Mouse (Mus musculus) layer of hippocampus, adult 9-10 months (tissue): ENCODE measurements around the gene Bub1.

Source experiments
- DNase-seq: peaks from one replicate; pipeline ENCODE4 v3.0.0; 2022; ENCODE audit warnings: low spot score

Gene Bub1

GRCm38 (mm10) chr2:127774578-127774941 lies 57.1 kb downstream of the Bub1 start:
- no peak for DNase-seq

- no peak for DNase-seq
These were observed 57.6 kb downstream of the Bub1 start for GRCm38 (mm10) chr2:127773938-127774577.

GRCm38 (mm10) chr2:127761587-127761986 lies 70.1 kb downstream of the Bub1 start:
- DNase-seq = no peak

GRCm38 (mm10) chr2:127760429-127761000 lies 71.2 kb downstream of the Bub1 start:
- no peak for DNase-seq

GRCm38 (mm10) chr2:127760014-127760413 lies 71.7 kb downstream of the Bub1 start:
- DNase-seq = no peak

- DNase-seq = no peak
These were observed 72.3 kb downstream of the Bub1 start for GRCm38 (mm10) chr2:127759157-127759880.

GRCm38 (mm10) chr2:127757171-127757570 lies 74.5 kb downstream of the Bub1 start:
- no peak for DNase-seq

GRCm38 (mm10) chr2:127754113-127754512 lies 77.6 kb downstream of the Bub1 start:
- DNase-seq = no peak

GRCm38 (mm10) chr2:127751849-127752610 lies 79.6 kb downstream of the Bub1 start:
- DNase-seq = no peak
